Mouse (Mus musculus) thymus, adult 2 months (tissue): ENCODE results near the gene Kcnq1.

ENCODE experiments used
- CTCF ChIP-seq: fragments of 200-500 bp; IDR thresholded peaks from 2 replicates; pipeline ENCODE4 v1.5.1; 2012; ENCODE audit warnings: mild to moderate bottlenecking, control low read depth, low read length, moderate library complexity, borderline replicate concordance; ENCODE audit not compliant: control insufficient read depth, poor library complexity, insufficient read depth; ENCODE audit errors: extremely low read depth
- POLR2A ChIP-seq: fragments of 200-500 bp; IDR thresholded peaks from 2 replicates; pipeline ENCODE4 v1.6.1; 2012; ENCODE audit warnings: mild to moderate bottlenecking, low read length, control low read depth, moderate library complexity; ENCODE audit not compliant: control insufficient read depth, poor library complexity, insufficient read depth; ENCODE audit errors: extremely low read depth

DNA sequence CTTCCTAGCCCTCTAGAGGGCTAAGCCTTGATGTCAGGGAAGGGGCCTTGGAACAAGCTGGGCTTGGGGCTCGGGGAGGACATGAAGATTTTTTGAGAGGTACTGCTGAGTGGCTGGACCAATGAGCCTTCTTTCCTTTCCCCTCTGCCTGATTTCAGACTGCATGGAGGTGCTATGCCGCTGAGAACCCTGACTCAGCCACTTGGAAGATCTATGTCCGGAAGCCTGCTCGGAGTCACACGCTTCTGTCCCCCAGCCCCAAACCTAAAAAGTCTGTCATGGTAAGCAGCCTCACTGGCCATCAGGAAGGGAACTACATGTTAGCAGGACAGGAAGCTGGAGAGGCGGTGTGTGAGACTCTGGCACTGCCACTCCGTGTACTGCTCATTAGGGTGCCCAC lies 87.9 kb downstream of the Kcnq1 start:
- TF ChIP-seq CTCF = no peak
- TF ChIP-seq POLR2A = no peak
